Mouse (Mus musculus) kidney, postnatal 25 days (tissue): ENCODE measurements at regions not wholly inside any gene's neighbourhood (a gene's known extent, or its start where the extent isn't known, plus 50 kb on each side); places are given as distances from the start of the nearest gene placed in this dataset.

Source experiments
- DNase-seq, 2 experiments: peaks; one replicate each; pipeline ENCODE4 v3.0.0; 2021; ENCODE audit warnings: mixed read lengths in 2 of 2

GRCm38 (mm10) chr4:140312635-140313034, 66.1 kb upstream of the Igsf21 start:
- no peak for DNase-seq

DNA sequence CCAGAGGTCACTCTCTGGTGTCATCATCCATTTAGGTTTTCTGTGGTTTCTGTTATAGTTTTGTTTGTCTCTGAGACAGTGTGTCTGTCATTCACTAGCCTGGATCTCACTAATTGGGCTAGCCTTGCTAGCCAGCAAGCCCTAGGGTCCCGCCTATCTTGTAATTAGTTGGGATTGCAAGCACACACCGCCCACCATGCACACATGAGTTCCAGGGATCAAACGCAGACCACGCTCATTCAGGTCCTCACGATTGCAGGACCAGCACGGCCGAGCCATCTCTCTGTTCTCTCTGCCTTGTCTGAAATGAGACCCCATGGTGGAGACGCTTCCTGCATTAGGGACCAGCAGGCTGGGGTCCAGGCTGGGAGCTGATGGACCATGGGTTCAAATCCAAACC, 60.9 kb upstream of the Igsf21 start:
- no peak for DNase-seq

GRCm38 (mm10) chr4:140304960-140305359, 58.4 kb upstream of the Igsf21 start:
- no peak for DNase-seq

GRCm38 (mm10) chr4:140301661-140302060, 55.1 kb upstream of the Igsf21 start:
- DNase-seq: no peak

GRCm38 (mm10) chr4:140297912-140298620, 51.5 kb upstream of the Igsf21 start:
- DNase-seq: no peak
